Mouse (Mus musculus): ENCODE measurements around the gene Kcnj5. TPM values are rescaled to one million over a fixed set of nuclear protein-coding genes. Genes with fewer than 3 reads are reported as not detected.

The Kcnj5 gene
- not detected for total RNA-seq (2021)
- long read RNA-seq, experiment 1, result 0 reads
- long read RNA-seq, experiment 2, result 0 reads

GRCm38 (mm10) chr9:32344051-32344450 lies at the start of gene Kcnj5:
TSS of gene Kcnj5 (minus strand) at chr9:32344350.
- intact Hi-C loops (cut with DNase I), result no loop called here
- no peak for DNase-seq

- DNase-seq, result no peak
- intact Hi-C loops (cut with DNase I), result no loop called here
Observed at GRCm38 (mm10) chr9:32392716-32393115, 48.6 kb upstream of the Kcnj5 start.

- intact Hi-C loops (cut with DNase I), result no loop called here
Observed at GRCm38 (mm10) chr9:32391701-32392100, 47.6 kb upstream of the Kcnj5 start.

GRCm38 (mm10) chr9:32391092-32391491 lies 46.9 kb upstream of the Kcnj5 start:
- DNase-seq, result no peak
- intact Hi-C loops (cut with DNase I), result no loop called here

More at GRCm38 (mm10) chr9:32391701-32392100, 47.6 kb upstream of the Kcnj5 start:
- DNase-seq, result no peak

GRCm38 (mm10) chr9:32388120-32388519 lies 44.0 kb upstream of the Kcnj5 start:
- intact Hi-C loops (cut with DNase I), result no loop called here
- DNase-seq, result no peak

GRCm38 (mm10) chr9:32384906-32385305 lies 40.8 kb upstream of the Kcnj5 start:
- DNase-seq, result no peak

GRCm38 (mm10) chr9:32376863-32377590 lies 32.9 kb upstream of the Kcnj5 start:
- intact Hi-C loops (cut with DNase I), result no loop called here
- DNase-seq, result no peak

More at GRCm38 (mm10) chr9:32384906-32385305, 40.8 kb upstream of the Kcnj5 start:
- intact Hi-C loops (cut with DNase I), result no loop called here

GRCm38 (mm10) chr9:32376031-32376430 lies 31.9 kb upstream of the Kcnj5 start:
- DNase-seq, result no peak
- intact Hi-C loops (cut with DNase I), result no loop called here

- DNase-seq, result no peak
- intact Hi-C loops (cut with DNase I), result no loop called here
Observed at GRCm38 (mm10) chr9:32373656-32374055, 29.5 kb upstream of the Kcnj5 start.

- intact Hi-C loops (cut with DNase I), result no loop called here
- DNase-seq, result no peak
Observed at GRCm38 (mm10) chr9:32372202-32372601, 28.1 kb upstream of the Kcnj5 start, which contains the start of gene Kcnj1. TSS of gene Kcnj1 (plus strand) at chr9:32372493.

GRCm38 (mm10) chr9:32369388-32369787 lies 25.2 kb upstream of the Kcnj5 start:
- intact Hi-C loops (cut with DNase I), result no loop called here
- no peak for DNase-seq

GRCm38 (mm10) chr9:32368812-32369211 lies 24.7 kb upstream of the Kcnj5 start:
- no peak for DNase-seq
- intact Hi-C loops (cut with DNase I), result no loop called here

- intact Hi-C loops (cut with DNase I), result no loop called here
- no peak for DNase-seq
Observed at GRCm38 (mm10) chr9:32360770-32361169, 16.6 kb upstream of the Kcnj5 start.

GRCm38 (mm10) chr9:32350332-32350731 lies 6.2 kb upstream of the Kcnj5 start:
- intact Hi-C loops (cut with DNase I), result loop anchor here (2.0 kb wide), 1 partner anchor 78 kb away; no protein-coding TSS in a partner anchor
- DNase-seq, result peak; percentile 29 to 52

- intact Hi-C loops (cut with DNase I), result no loop called here
- DNase-seq, result no peak
Observed at GRCm38 (mm10) chr9:32349344-32349743, 5.2 kb upstream of the Kcnj5 start.

- intact Hi-C loops (cut with DNase I), result no loop called here
Observed at GRCm38 (mm10) chr9:32348096-32348495, 3.9 kb upstream of the Kcnj5 start.

GRCm38 (mm10) chr9:32344489-32344888 lies 339 bp upstream of the Kcnj5 start:
- no peak for DNase-seq
- intact Hi-C loops (cut with DNase I), result no loop called here

More at GRCm38 (mm10) chr9:32348096-32348495, 3.9 kb upstream of the Kcnj5 start:
- DNase-seq, result no peak

- intact Hi-C loops (cut with DNase I), result no loop called here
- no peak for DNase-seq
Observed at GRCm38 (mm10) chr9:32342929-32343328, 1.2 kb downstream of the Kcnj5 start.

GRCm38 (mm10) chr9:32340831-32341230 lies 3.3 kb downstream of the Kcnj5 start:
- no peak for DNase-seq
- intact Hi-C loops (cut with DNase I), result no loop called here

GRCm38 (mm10) chr9:32335389-32336150 lies 8.6 kb downstream of the Kcnj5 start:
- intact Hi-C loops (cut with DNase I), result no loop called here
- DNase-seq, result no peak

- no peak for DNase-seq
- intact Hi-C loops (cut with DNase I), result no loop called here
Observed at GRCm38 (mm10) chr9:32331162-32331561, 13.0 kb downstream of the Kcnj5 start.

GRCm38 (mm10) chr9:32328777-32329176 lies 15.4 kb downstream of the Kcnj5 start:
- intact Hi-C loops (cut with DNase I), result no loop called here

More at GRCm38 (mm10) chr9:32328777-32329176, 15.4 kb downstream of the Kcnj5 start:
- DNase-seq, result no peak

Data from gastrocnemius, postnatal 36 days (tissue).